ENCODE assay signal across 8 mouse cellular contexts in genomic region chr6:72200595-72201256, GRCm38 (mm10). TPM values are rescaled to one million over a fixed set of nuclear protein-coding genes. Genes with fewer than 3 reads are reported as not detected.
DNase-seq lines count a peak whose midpoint lies in the region; ATAC-seq and TF ChIP-seq lines count a peak whose summit lies in the region.

No protein-coding gene starts in this region.

- peaks cover 11% of the 10 kb centered on the region for H3K4me1 ChIP-seq in limb, embryonic 14.5 days (ENCODE audit: control insufficient read depth, insufficient read depth, low read length)

- H3K4me2 ChIP-seq in limb, embryonic 14.5 days (replicated peaks; ENCODE audit: low read depth, low read length, severe bottlenecking): no peak overlapping the region

- H3K4me3 ChIP-seq in C2C12 (ENCODE audit: insufficient read depth, poor library complexity, severe bottlenecking): no peak overlapping the region
- no peak overlapping the region for H3K4me3 ChIP-seq in limb, embryonic 14.5 days (replicated peaks; ENCODE audit: low read length)

- intact Hi-C loops in heart, postnatal 10 days (cut with DNase I): no loop called here

- ATAC-seq in limb, embryonic 14.5 days (ENCODE audit: low FRiP score, low read depth): 0 out of 2 replicates have a peak, but pooled peaks have one; percentile 25

- TF ChIP-seq CTCF in C2C12 (IDR thresholded peaks at IDR 0.05; ENCODE audit: control insufficient read depth, insufficient read depth, insufficient read length): no peak

- no peaks in the 10 kb centered on the region for H3K27me3 ChIP-seq in C2C12 (ENCODE audit: control insufficient read depth, insufficient read depth, insufficient read length)
- H3K27me3 ChIP-seq in limb, embryonic 14.5 days (ENCODE audit: control insufficient read depth, insufficient read depth, low read length): no peaks in the 10 kb centered on the region

- no peak overlapping the region for H3K27ac ChIP-seq in limb, embryonic 14.5 days (replicated peaks; ENCODE audit: low read depth, low read length)

- no peaks in the 10 kb centered on the region for H3K9me3 ChIP-seq in limb, embryonic 14.5 days (ENCODE audit: control insufficient read depth, low read length)

- H3K79me3 ChIP-seq in C2C12 (ENCODE audit: low read depth): no peaks in the 10 kb centered on the region

- DNase-seq in adrenal gland, postnatal 36 days: peak; percentile 43 to 45
- DNase-seq in heart, postnatal 10 days: peak; percentile 54 to 61
- no peak for DNase-seq in limb, embryonic 14.5 days (ENCODE audit: low spot score)
- no peak for DNase-seq in layer of hippocampus, adult 9-10 months (ENCODE audit: low spot score)
- DNase-seq in MN1 (ENCODE audit: low spot score): no peak
- DNase-seq in spleen, adult 12 weeks (ENCODE audit: low spot score): no peak
- DNase-seq in cerebellum, postnatal 25 days: no peak

- TF ChIP-seq POLR2A in limb, embryonic 14.5 days (IDR thresholded peaks at IDR 0.05; ENCODE audit: borderline replicate concordance, extremely low read depth, insufficient read depth, insufficient read length): no peak

- H3K36me3 ChIP-seq in C2C12 (ENCODE audit: control insufficient read depth, insufficient read depth): no peaks in the 10 kb centered on the region
- no peaks in the 10 kb centered on the region; the same call in 1 of the 2 replicates for H3K36me3 ChIP-seq in limb, embryonic 14.5 days (ENCODE audit: control insufficient read depth, insufficient read depth, low read length)

- no peak overlapping the region for H3ac ChIP-seq in C2C12 (ENCODE audit: control insufficient read depth, insufficient read length, low read depth)

- H3K79me2 ChIP-seq in C2C12 (ENCODE audit: control insufficient read depth, insufficient read depth): no peaks in the 10 kb centered on the region

- 35% methylated on average over 11 of the region's 11 CpGs for WGBS in limb, embryonic 14.5 days

- no peak overlapping the region for H3K9ac ChIP-seq in limb, embryonic 14.5 days (ENCODE audit: low read depth, low read length, severe bottlenecking)

TF ChIP-seq in C2C12, 6 proteins besides CTCF, POLR2A, EP300 and RAD21:
- peak; percentile 14 for TF ChIP-seq MYOD1 (IDR thresholded peaks at IDR 0.05; ENCODE audit: control insufficient read depth, insufficient read length, low read depth)
- no peak for TF ChIP-seq CEBPB (IDR thresholded peaks at IDR 0.05; ENCODE audit: low read depth)
TF ChIP-seq in C2C12: peak in this region for 1.

RNA-seq across cellular contexts. Expression of gene Atoh8, which starts 34.7 kb away (rescaled TPM):
- 34.4 TPM for polyA plus RNA-seq in C2C12 (2012; fragmentation: generic; extraction: Trizol)
- 1 to 10 TPM; 3.1 to 3.2 TPM for total RNA-seq in adrenal gland, postnatal 36 days (2021)
- total RNA-seq in heart, postnatal 10 days (2021): 1 to 10 TPM; 8.6 TPM
- 19.8 and 26.5 TPM in 2 replicates for polyA plus RNA-seq in limb, embryonic 14.5 days (2012; rRNA removed)
- 15.1 and 19.5 TPM in 2 replicates for polyA plus RNA-seq in limb, embryonic 14.5 days (2014; fragmentation: Nextera tagmentation; extraction: Ambion mirVana)

Comparison
In these comparisons a context has a peak if more than half of its experiments do, and no peak if none do; other contexts are left out.
1. DNase-seq: peak in adrenal gland, postnatal 36 days (2 of 2) and heart, postnatal 10 days (2 of 2); none in limb, embryonic 14.5 days (single experiment), layer of hippocampus, adult 9-10 months (single experiment), MN1 (single experiment), spleen, adult 12 weeks (single experiment) and cerebellum, postnatal 25 days (0 of 2).